Mouse (Mus musculus) spleen, postnatal 4 days (tissue): Measurements from ENCODE around the gene 9130023H24Rik.

Source experiments
- DNase-seq, 2 experiments: peaks; one replicate each; pipeline ENCODE4 v3.0.0; 2022; ENCODE audit warnings: low spot score in 2 of 2

9130023H24Rik gene

DNA sequence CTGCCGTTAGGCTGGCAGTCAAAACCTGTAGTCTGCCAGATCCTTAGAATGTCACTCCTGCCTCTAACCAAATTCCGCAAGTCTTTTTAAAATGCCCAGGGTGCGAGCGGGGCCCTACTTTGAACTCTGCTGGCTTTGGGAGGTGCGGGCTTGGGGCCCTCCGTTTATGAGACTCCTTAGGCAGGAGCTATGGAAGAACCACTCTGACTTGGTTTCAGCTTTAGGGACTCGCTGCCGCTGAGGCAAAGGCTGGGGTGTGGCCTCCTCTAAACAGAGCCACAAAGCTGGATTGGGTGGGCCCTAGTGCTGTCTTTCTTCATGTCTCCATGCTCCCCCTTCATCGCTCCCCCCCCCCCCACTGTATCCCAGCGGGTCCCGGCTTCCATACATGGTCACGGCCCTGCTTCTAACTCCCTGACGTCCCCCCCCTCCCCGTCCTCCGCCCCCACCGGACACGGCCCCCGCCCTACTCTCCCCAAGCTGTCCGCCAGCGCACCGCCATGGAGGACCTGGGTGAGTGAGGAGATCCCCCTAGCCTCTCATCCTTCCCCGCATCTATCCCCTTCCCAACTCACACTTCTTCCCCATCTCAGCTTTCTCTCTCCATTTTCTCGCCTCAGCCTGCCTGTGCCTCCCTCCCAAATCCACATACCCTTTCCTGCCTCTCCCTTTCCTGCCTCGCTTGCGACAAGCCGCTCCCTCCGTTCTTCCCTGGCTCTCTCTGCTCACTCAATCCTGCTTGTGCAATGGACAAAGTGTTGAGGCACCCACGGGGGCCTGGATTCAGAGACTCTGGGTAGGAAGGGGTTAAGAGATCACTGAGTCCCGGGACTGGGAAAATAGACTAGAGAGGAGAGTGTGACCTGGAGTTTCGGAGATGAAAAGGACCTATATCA lies 8.9 kb upstream of the 9130023H24Rik start, which contains the start of gene Tgfb1i1:
Gene Tgfb1i1, plus strand, starts transcription at position 317 of the 896 bp plus-strand sequence.
- peak in 1 of 2 experiments; percentile 65 for DNase-seq

DNA sequence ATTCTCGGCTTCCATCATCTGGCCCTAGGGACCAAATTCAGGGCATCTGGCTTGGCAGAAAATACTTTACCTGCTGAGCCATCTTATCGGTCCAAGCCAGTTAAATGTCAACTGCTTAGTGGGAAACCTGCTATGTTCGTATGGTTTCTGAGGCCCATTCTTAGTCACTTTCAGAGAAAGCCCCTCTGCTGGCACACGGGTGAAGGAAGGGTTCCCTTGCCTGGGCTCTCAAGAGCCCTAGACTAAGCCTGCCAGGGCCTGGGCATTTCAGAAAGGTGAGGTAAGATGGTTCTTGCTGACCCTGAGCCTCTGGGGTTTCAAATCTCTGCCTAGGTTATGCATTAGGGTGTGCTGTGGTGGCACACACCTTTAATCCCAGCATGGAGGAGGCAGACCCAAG lies 7.7 kb upstream of the 9130023H24Rik start:
- no peak for DNase-seq

DNA sequence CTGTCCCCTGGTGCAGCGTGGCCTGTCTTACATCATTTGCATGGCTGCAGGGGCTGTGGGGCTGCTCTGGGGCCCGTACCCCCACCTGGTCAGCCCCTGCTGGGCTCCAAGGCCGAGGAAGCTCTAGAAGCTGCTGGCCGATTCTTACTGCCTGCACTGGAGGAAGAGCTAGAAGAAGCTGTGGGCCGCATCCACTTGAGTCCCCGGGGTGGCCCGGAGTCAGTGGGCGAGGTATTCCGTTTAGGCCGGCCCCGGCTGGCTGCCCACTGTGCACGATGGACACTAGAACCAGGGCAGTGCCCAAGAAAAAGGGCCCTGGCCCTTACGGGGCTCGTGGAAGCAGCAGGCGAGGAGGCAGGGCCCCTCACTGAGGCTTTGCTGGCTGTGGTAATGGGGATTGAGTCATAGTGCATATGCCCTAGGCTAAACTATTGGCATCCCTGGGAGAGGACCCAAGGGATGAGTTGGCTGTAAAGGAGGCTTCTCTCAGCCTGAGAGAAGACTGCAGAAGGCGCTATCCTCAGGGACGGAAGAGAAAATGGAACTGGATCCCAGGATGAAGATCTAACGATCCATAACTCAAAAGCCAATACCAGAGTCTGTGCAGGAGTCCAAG lies 6.7 kb upstream of the 9130023H24Rik start:
- DNase-seq: peak in 1 of 2 experiments; percentile 62

DNA sequence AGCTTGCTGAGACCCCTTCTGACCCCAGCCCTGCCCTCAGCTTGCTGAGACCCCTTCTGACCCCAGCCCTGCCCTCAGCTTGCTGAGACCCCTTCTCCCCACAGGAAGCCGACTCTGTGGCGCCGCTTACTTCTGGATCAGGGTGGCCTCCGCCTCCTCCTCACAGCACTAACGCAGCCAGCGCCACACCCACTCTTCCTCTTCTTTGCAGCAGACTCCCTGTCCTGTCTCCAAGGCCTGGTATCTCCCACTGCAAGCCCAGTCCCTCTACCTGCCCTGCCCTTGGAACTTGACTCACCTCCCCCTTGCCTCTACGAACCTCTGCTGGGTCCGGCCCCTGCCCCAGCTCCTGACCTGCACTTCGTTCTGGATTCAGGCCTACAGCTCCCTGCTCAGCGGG lies 6.1 kb upstream of the 9130023H24Rik start:
- DNase-seq: no peak

DNA sequence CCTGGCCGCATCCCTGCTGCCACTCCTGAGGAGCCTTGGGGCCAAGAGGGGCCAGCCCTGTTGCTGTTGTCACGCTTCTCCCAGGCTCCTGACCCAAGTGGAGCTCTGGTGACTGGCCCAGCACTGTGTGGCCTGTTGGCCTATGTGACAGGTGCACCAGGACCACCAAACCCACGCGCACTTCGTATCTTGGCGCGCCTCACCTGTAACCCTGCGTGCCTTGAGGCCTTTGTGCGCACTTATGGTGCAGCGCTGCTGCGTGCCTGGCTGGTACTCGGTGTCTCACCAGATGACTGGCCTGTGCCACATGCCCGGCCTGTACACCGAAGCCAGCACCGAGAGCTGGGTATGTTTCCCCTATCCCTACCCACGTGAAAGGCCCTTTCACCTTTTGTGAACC lies 4.5 kb upstream of the 9130023H24Rik start:
- DNase-seq: no peak

DNA sequence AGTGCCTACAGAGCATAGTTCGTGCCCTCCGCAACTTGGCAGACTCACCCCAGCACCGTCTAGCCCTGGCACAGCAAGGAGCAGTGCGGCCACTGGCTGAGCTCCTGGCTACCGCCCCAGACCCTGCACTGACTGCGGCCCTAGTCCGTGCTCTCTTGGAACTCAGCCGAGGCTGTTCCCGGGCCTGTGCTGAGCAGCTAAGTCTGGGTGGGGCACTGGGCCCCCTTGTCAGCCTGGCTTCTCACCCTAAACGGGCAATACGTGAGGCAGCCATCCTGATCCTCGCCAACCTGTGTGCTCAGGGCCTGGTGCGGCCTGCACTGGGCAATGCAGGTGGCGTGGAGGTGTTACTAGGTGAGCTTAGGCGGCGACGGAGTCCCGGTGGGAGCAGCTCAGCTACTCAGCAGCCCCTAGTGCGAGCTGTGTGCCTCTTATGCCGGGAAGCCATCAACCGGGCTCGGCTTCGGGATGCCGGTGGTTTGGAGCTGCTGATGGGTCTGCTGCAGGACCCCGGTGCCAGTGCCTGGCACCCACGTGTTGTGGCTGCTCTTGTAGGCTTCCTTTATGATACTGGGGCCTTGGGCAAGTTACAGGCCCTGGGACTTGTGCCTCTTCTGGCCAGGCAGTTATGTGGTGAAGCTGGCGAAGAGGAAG lies 2.4 kb upstream of the 9130023H24Rik start:
- peak in 1 of 2 experiments; percentile 68 for DNase-seq

DNA sequence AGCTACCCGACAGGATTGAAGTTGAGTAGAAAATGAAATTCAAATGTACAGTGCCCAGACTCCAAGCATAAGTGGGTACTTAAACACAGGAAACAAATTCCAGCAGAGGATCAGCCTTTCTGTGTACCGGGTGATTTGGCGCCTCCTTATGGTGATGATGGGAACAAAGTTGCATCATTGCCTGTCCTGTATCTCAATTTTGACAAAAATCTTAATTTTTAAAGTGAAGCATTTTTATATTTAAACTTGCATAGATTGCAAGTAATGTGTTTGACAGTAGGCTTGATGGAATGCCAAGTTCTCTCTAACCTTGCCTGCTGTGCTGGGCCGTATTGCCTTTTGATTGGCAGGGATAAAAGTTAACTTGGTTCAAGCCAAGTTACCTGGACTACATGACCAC lies 1.2 kb upstream of the 9130023H24Rik start:
- DNase-seq: peak; percentile 70 to 76

DNA sequence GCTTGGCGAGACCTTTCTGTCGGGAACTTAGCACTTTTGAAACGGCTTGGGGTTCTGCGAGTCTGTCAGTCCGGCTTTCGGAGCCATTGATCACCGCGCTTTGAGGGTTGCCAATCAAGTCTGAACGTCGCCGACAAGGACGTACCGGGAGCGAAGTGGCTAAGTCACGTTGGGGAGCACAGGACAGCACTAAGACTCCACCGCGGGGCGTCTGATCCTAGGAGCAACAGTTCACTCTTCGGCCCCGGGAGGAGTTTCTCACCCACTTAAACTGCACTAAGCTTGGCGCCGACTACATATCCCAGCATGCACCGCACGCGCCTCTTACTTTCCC lies 271 bp downstream of the 9130023H24Rik start:
- no peak for DNase-seq

DNA sequence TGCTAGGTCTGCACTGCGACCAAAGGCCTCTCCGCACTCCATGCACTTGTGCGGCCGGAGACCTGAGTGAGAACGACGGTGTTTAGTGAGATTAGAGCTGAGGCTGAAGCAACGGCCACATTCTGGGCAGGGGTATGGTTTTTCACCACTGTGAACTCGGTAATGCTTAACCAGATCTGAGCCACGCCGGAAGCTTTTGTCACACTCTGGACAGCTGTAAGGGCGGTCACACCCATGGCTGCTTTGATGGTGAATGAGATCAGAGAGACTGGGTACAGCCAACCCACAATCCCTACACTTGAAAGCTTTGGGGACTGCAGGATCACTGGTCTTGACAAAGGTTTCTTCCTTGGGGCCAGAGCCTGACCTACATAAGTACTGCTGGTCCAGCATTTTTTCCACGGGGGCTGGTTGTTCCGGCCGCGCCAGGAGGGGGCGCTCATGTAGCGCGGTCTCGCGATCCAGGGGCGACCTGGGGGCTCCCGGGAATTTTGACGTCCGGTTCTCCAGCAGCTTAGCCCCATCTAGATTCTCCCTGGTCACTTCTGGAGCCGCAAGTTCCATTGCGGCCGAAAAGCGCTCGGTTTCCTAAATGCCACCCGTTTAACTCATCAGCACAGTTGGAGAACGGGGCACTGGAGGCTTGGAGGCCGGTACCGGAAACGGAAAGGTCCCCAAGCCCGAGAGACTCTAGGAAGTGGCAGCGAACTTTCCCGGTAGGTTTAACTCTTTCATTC lies 807 bp downstream of the 9130023H24Rik start, which contains the start of gene Armc5:
Gene Armc5, plus strand, starts transcription at position 487 of the 737 bp plus-strand sequence.
- DNase-seq: peak; percentile 86 to 95

DNA sequence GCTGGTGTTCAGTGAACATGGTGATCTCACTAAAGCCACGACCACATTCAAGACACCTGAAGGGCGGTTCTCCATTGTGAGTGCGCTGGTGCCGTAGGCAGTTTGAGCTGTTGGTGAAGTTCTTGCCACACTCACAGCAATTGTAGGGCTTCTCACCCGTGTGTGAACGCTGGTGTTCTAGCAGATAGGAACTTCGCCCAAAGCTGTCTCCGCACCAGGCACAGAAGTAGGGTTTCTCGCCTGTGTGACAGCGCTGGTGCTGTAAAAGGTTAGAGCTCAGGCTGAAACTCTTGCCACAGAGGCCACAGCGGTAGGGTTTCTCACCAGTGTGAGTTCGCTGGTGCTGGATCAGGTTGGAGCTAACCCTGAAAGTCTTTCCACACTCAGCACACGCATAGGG lies 1.4 kb downstream of the 9130023H24Rik start:
- DNase-seq: no peak

DNA sequence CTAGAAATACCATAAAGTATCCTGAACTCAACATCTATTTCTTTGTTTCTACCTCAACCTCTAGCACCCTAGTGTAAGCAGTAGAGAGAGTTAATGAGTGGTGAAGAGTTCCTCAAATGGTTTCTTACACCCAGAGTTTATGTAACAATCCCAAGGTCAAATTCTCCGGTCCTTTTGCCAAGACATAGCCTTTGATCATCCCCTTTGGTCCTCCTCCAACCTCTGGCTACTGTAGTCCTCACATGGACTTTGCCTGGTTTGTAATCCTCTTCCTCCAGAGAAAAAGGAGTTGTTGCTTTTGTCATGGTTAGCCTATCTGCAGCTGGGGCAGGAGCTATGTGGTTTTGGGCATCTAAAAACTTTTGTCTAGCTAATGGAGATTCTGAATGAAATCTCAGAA lies 2.4 kb downstream of the 9130023H24Rik start:
- no peak for DNase-seq

DNA sequence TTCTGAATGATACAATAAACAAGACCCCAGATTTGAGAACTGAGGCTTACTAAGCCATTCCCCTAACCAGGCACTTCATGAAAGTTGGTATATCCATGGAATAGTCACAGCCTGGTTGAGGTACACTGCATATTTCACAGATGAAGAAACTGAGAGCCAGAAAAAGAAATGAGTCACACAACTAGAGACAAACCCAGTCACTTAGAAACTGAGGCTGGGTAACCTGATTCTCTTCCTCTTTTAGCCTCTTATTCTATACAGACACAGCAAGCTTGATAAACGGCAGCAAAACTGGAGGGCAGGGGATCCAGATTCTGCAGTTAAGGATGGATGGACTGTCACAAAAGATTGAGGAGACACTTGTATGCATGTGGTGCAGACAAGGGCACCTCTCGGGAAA lies 3.0 kb downstream of the 9130023H24Rik start:
- DNase-seq: no peak

DNA sequence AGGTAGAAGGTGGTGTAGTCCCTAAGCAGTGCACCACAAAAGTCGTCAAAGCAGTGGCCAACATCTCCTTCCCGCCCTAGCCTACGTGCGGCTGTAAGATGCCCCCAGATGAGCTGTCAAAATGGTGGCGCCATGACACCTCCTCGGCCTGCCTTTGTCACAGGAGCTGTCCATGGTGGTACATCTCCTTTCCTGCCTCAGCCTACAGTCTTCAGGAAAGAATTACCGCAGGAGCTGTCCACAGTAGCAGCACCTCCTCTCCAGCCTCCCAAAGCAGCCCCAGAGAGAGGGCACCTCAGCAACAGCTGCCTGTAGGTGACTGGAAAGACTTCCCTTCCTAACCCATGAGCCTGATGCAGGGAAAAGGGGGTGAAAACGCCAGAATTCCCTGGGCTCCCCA lies 6.1 kb downstream of the 9130023H24Rik start:
- no peak for DNase-seq

DNA sequence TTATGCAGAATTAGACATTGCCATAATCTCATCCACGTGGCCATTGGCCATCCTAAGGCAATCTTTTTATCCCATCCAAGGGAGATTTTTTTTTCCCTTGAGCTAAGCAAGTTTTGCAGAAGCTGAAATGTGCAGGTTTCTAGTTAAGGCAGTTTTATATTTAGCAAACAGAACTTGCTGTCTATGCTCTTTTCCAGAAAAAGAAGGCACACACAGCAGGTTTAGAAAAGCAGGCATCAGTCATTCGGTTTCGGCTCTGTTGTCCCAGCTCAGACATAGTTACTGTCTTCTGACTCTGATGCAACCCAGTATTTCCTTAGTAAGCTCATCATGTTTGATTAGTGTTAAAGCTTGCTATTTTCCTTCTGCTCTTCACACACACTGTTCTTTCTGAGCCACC lies 16.9 kb downstream of the 9130023H24Rik start:
- DNase-seq: no peak

DNA sequence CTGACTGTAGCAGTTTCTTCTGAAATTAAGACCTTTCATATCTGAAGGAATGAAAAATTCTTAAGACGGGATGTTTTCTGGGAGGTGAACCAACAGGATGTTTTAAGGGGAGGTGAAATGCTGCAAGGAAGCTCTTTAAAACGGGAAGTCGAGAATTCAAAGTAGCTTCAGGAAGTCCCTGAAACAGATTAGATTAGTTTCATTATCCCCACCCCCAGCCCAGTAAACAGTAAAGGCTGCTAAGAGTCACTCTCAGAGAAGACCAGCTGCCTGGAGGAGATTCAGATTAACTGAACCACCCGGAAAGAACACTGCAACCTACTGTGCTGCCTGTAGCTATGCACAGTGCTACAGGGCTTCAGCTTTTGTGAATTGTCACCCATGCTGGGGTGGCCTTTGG lies 17.9 kb downstream of the 9130023H24Rik start:
- no peak for DNase-seq

DNA sequence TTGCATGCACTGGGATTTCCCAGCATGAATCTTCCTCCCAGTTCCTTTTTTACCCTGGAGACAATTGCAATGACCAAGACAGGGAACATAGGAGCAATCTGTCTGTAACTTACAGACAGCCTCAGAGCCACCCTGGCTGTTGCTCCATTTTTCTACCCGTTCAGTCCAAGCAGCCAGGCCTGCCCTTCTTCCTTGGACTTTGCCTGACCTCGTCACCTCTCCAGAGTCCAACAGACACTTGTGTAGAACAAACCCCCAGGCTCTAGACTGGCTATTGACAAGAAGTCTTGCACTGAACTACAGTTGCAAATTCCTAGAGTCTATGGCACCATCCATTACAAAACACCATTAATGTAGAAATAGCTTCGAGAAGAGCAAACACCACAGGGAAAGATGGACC lies 28.0 kb downstream of the 9130023H24Rik start:
- DNase-seq: no peak

DNA sequence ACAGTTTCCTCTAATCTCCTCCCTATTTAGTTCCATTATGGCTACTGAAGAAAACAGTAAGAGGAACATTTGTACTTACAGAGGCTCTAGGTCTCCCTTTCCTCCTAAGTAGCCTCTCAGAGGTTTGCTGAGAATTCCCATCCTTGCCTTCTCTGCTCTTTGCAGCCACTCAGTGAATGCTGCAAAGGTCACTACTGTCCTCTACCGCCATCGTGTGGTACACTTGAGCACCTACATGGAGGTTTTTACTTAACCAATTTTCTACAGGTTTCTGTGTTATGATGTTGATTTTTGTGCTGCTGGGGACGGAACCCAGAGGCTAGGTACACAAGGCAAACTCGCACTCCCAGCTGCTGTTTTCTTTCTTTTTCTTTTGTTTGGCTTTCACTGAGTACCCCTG lies 29.6 kb downstream of the 9130023H24Rik start:
- peak; percentile 47 to 79 for DNase-seq

DNA sequence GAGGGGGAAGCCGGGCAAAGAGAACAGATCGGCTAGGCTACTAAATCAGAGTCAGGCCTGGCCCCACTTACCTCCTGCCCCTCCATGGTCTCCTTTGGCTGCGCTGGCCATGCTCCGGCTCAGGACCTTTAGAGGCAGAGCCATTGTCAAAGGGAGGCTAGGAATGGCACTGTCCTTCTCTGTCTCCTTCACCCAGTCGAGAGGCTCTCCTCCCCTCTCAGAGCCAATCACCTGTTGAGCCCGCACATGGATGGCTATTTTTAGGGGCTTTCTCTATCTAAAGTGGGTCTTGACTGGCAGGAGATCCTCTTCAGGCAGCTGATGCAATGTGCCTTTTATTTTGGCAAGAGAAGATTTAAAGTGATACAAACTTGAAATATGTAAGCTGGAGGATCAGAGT lies 31.7 kb downstream of the 9130023H24Rik start, which contains the start of gene Cox6a2:
Gene Cox6a2, minus strand, starts transcription at position 236 of the 400 bp plus-strand sequence.
- no peak for DNase-seq

DNA sequence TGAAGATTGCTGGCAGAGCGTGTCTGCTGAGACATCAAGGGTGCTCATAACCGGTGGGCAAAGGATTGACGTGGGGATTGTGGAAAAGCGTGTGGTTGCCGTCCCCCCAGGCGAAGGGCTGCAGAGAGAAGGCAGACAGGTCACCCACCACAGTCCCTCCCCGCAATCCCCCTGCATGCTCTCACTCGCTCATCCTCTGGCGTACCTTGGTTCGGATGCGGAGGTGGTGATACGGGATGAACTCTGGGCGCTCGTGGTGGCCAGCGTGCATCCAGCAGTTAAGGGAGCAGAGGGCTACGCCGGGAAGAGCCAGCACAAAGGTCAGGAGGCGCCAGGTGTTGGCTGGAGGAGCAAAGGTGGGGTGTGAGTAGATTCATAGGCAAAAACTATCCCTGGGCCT lies 32.1 kb downstream of the 9130023H24Rik start:
- DNase-seq: peak in 1 of 2 experiments; percentile 61

DNA sequence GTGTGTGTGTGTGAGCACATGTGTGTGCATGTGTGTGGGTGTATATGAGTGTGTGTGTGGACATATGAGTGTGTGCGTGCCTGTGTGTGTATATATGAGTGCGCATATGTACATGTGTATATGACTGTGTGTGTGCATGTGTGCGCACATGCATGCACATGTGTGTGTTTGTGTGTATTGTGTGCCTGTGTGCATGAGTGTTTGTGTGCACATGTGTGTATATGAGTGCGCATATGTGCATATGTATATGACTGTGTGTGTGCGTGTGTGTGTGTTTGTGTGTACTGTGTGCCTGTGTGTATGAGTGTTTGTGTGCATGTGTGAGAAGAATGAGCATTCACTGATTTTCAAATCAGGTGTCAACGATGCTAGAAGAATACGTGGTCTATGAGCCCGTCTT lies 33.7 kb downstream of the 9130023H24Rik start:
- DNase-seq: no peak

DNA sequence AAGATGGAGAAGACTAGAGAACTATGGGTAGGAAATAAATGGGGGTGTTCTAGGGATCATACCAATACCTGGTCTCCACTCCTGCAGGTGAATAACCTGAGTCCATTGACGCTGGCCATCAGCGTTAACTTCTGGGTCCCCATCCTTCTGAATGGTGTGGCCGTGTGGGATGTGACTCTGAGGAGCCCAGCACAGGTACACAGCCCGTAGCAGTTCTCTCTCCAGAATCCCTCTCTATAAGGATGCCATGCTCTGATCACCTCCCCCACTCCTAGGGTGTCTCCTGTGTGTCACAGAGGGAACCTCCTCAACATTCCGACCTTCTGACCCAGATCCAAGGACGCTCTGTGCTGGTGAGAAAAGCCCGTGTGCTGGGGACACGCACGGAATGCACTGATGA lies 34.8 kb downstream of the 9130023H24Rik start:
- no peak for DNase-seq

DNA sequence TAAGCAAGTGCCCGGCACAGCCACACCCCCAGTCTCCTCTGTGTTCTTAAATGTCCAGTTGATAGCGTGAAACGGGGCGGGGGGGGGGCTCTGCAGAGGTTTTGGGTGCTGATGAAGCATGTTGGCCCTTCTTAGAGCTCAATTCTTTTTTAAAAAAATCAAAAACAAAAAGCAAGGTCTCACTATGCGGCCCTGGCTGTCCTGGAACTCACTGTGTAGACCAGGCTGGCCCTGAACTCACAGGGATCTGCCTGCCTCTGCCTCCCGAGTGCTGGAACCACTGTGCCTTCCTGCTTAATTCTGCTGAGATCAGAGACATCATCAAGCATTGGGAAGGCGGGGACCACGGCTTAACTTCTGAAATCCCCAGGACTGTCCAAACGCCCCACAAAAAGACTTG lies 36.2 kb downstream of the 9130023H24Rik start:
- DNase-seq: no peak
